Mouse (Mus musculus) liver, embryonic 14.5 days (tissue): ENCODE data around the gene Rab20.

Source experiments
- CTCF ChIP-seq: IDR thresholded peaks from 2 replicates; pipeline ENCODE4 v1.5.1; 2016; ENCODE audit warnings: antibody characterized with exemption, low read depth, control low read depth
- EP300 ChIP-seq: IDR thresholded peaks from 2 replicates; pipeline ENCODE4 v1.6.1; 2016; ENCODE audit warnings: antibody characterized with exemption, low read depth

DNA sequence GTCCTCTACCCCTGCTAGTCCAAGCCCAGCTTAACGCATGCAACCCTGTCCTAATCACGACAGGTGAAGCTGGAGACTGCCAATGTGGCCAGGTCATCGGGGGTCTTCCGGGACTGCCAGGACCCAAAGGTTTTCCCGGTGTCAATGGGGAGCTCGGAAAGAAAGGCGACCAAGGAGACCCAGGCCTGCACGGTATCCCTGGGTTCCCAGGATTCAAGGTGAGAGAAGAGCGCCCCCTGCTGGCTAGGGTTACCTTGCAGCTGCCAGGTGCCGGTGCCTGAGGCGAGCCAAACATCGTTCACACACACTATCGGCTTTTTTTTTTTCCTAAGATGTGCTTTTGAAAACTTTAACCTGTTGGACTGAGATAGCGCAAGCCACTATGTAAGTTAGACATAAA, 57.4 kb downstream of the Rab20 start:
- TF ChIP-seq CTCF: peak; percentile 86
- TF ChIP-seq EP300: no peak
